Mouse (Mus musculus) left cerebral cortex, adult 9 months (tissue): Measurements from ENCODE around the gene Rab12.
"Not testable (repeated sequence)": the region's sequence is repeated elsewhere in the genome, so short reads cannot be mapped to it uniquely, and the experiment has no call there.

Source experiments
- DNase-seq, 2 experiments: peaks; one replicate each; pipeline ENCODE4 v3.0.0; 2022; ENCODE audit warnings: low spot score in 2 of 2

Rab12 gene

GRCm38 (mm10) chr17:66519554-66520553 is at the start of gene Rab12:
TSS of gene Rab12 (minus strand) at chr17:66519729.
- peak; percentile 68 to 77 for DNase-seq

- peak in 1 of 2 experiments; percentile 14 for DNase-seq
Measured at GRCm38 (mm10) chr17:66564213-66564612, 44.7 kb upstream of the Rab12 start.

GRCm38 (mm10) chr17:66563551-66563950 is 44.0 kb upstream of the Rab12 start:
- no peak for DNase-seq

GRCm38 (mm10) chr17:66561380-66561779 is 41.9 kb upstream of the Rab12 start:
- DNase-seq, result no peak

GRCm38 (mm10) chr17:66558404-66559317 is 39.1 kb upstream of the Rab12 start:
- DNase-seq, result no peak

- DNase-seq, result no peak
Measured at GRCm38 (mm10) chr17:66552690-66553089, 33.2 kb upstream of the Rab12 start.

GRCm38 (mm10) chr17:66550486-66550885 is 31.0 kb upstream of the Rab12 start:
- no peak for DNase-seq

- DNase-seq, result no peak
Measured at GRCm38 (mm10) chr17:66532285-66532684, 12.8 kb upstream of the Rab12 start.

- DNase-seq, result no peak
Measured at GRCm38 (mm10) chr17:66523396-66523795, 3.9 kb upstream of the Rab12 start.

- DNase-seq, result not testable (repeated sequence)
Measured at GRCm38 (mm10) chr17:66522631-66523030, 3.1 kb upstream of the Rab12 start.

GRCm38 (mm10) chr17:66518877-66519553 is 514 bp downstream of the Rab12 start:
- DNase-seq, result no peak

GRCm38 (mm10) chr17:66516953-66517352 is 2.6 kb downstream of the Rab12 start:
- no peak for DNase-seq

- DNase-seq, result no peak
Measured at GRCm38 (mm10) chr17:66514288-66514995, 5.1 kb downstream of the Rab12 start.

GRCm38 (mm10) chr17:66512202-66512956 is 7.2 kb downstream of the Rab12 start:
- no peak for DNase-seq

- no peak for DNase-seq
Measured at GRCm38 (mm10) chr17:66510221-66510683, 9.3 kb downstream of the Rab12 start.

- DNase-seq, result no peak
Measured at GRCm38 (mm10) chr17:66507049-66507954, 12.2 kb downstream of the Rab12 start.

GRCm38 (mm10) chr17:66504964-66505363 is 14.6 kb downstream of the Rab12 start:
- DNase-seq, result no peak

GRCm38 (mm10) chr17:66504248-66504647 is 15.3 kb downstream of the Rab12 start:
- DNase-seq, result no peak

GRCm38 (mm10) chr17:66503466-66503865 is 16.1 kb downstream of the Rab12 start:
- no peak for DNase-seq
